Mouse (Mus musculus) heart, postnatal 0 days (tissue): ENCODE measurements around the gene Scgb3a1. TPM values are rescaled to one million over a fixed set of nuclear protein-coding genes. Genes with fewer than 3 reads are reported as not detected.

Experiments
- ATAC-seq: fragments of 200-750 bp; cut with Nextera tagmentation; 2 replicates; pipeline ENCODE4 v1.8.0; 2017; ENCODE audit warnings: low read depth, moderate number of reproducible peaks, moderate library complexity; ENCODE audit not compliant: insufficient read depth
- DNase-seq: peaks from one replicate; pipeline ENCODE4 v3.0.0-alpha.2; 2016; ENCODE audit warnings: low spot score
- H3K27ac ChIP-seq: fragments of 300-500 bp; sonication (generic); 2 replicates; pipeline ENCODE4 v1.5.1; 2014; ENCODE audit warnings: low read depth, mild to moderate bottlenecking
- H3K27me3 ChIP-seq: fragments of 300-500 bp; sonication (generic); 2 replicates; pipeline ENCODE4 v1.6.1; 2014; ENCODE audit warnings: low read length, mixed read lengths; ENCODE audit not compliant: control insufficient read depth, insufficient read depth
- H3K36me3 ChIP-seq: fragments of 300-500 bp; sonication (generic); replicated peaks from 2 replicates; pipeline ENCODE4 v1.6.1; 2014; ENCODE audit warnings: low read length, mixed read lengths; ENCODE audit not compliant: control insufficient read depth, insufficient read depth
- H3K4me1 ChIP-seq: fragments of 300-500 bp; sonication (generic); 2 replicates; pipeline ENCODE4 v1.6.1; 2014; ENCODE audit warnings: antibody characterized with exemption; ENCODE audit not compliant: control insufficient read depth, insufficient read depth
- H3K4me2 ChIP-seq: fragments of 300-500 bp; sonication (generic); 2 replicates; pipeline ENCODE4 v1.6.1; 2014; ENCODE audit warnings: low read depth, mild to moderate bottlenecking, low read length, moderate library complexity
- H3K4me3 ChIP-seq: fragments of 300-500 bp; sonication (generic); 2 replicates; pipeline ENCODE4 v1.5.1; 2014; ENCODE audit warnings: low read depth, low read length
- H3K9ac ChIP-seq: fragments of 300-500 bp; sonication (generic); replicated peaks from 2 replicates; pipeline ENCODE4 v1.6.1; 2014; ENCODE audit warnings: low read depth, low read length, mixed read lengths
- H3K9me3 ChIP-seq: fragments of 300-500 bp; sonication (generic); replicated peaks from 2 replicates; pipeline ENCODE4 v1.6.1; 2016; ENCODE audit warnings: low read length; ENCODE audit not compliant: control insufficient read depth
- CTCF ChIP-seq: IDR thresholded peaks from 2 replicates; pipeline ENCODE4 v1.5.1; 2016; ENCODE audit warnings: antibody characterized with exemption, control low read depth, low read depth
- EP300 ChIP-seq: IDR thresholded peaks from 2 replicates; pipeline ENCODE4 v1.6.1; 2016; ENCODE audit warnings: antibody characterized with exemption, low read depth
- WGBS: fragments of 180-500 bp; shearing (Covaris S2); extraction: QIAGEN DNeasy Blood & Tissue Kit; methylation state at CpG from one replicate; pipeline ENCODE4 v1.1.7; 2014; 5-methylcytosine and 5-hydroxymethylcytosine counted together
- polyA plus RNA-seq: library from polyadenylated mRNA; unstranded; fragments of >200 nt; fragmentation: Nextera tagmentation; extraction: Ambion mirVana; gene quantifications from 2 replicates; pipeline ENCODE4 v1.2.1, GENCODE M21; 2015
- total RNA-seq: library from RNA; depleted of rRNA; stranded (reverse); fragments of >200 nt; gene quantifications from 2 replicates; pipeline ENCODE4 v1.2.3, GENCODE M21; 2014; ENCODE audit warnings: low replicate concordance

The Scgb3a1 gene
- total and polyA plus RNA-seq, 2 experiments from 2014 or later = 2.0 TPM

GRCm38 (mm10) chr11:49658791-49659469, 4.5 kb upstream of the Scgb3a1 start:
- H3K36me3 ChIP-seq = no peaks in the 10 kb centered on the region
- TF ChIP-seq CTCF (no peak), EP300 (no peak)
- H3K4me1 ChIP-seq = peaks cover 17% of the 10 kb centered on the region
- DNase-seq = peak; percentile 59
- 23% methylated on average over 10 of the region's 10 CpGs for WGBS
- H3K4me2 ChIP-seq = no peak overlapping the region
- H3K27me3 ChIP-seq = no peaks in the 10 kb centered on the region
- peak overlapping the region; percentile 84 for H3K27ac ChIP-seq
- no peak overlapping the region for H3K4me3 ChIP-seq
- H3K9ac ChIP-seq = no peak overlapping the region
- ATAC-seq = peak; percentile 78
- no peaks in the 10 kb centered on the region for H3K9me3 ChIP-seq

DNA sequence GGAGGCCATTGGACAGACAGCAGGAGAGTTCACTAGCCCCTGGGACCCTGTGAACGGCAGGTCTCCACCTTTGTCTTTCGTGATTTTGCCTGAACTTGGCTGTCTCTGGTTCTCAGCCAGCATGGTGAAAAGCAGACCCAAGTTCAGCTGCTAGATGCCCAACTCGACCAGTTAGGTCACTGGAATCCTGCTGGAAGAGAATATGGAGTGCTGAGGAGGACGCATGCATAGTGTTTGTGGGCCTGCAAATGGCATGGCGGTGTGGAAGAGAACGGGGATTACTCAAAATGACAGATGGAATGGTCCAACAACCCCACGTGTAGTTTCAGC, 4.0 kb upstream of the Scgb3a1 start:
- Histone ChIP-seq H3K27me3 (no peaks in the 10 kb centered on the region), H3K36me3 (no peaks in the 10 kb centered on the region), H3K4me2 (no peak overlapping the region), H3K4me1 (peaks cover 17% of the 10 kb centered on the region), H3K4me3 (no peak overlapping the region), H3K27ac (peak overlapping the region; percentile 84), H3K9me3 (no peaks in the 10 kb centered on the region), H3K9ac (no peak overlapping the region)
- no peak for TF ChIP-seq EP300
- no peak for TF ChIP-seq CTCF
- ATAC-seq (no peak), DNase-seq (no peak)
- 68% methylated on average over 7 of the region's 7 CpGs for WGBS

GRCm38 (mm10) chr11:49662292-49662780, 1.1 kb upstream of the Scgb3a1 start:
- Histone ChIP-seq H3K4me2 (no peak overlapping the region), H3K9ac (no peak overlapping the region), H3K4me1 (peaks cover 17% of the 10 kb centered on the region), H3K36me3 (no peaks in the 10 kb centered on the region), H3K4me3 (no peak overlapping the region), H3K27me3 (no peaks in the 10 kb centered on the region), H3K27ac (no peak overlapping the region), H3K9me3 (no peaks in the 10 kb centered on the region)
- WGBS = 56% methylated on average over 15 of the region's 15 CpGs
- no peak for ATAC-seq
- no peak for DNase-seq
- no peak for TF ChIP-seq EP300
- no peak for TF ChIP-seq CTCF

DNA sequence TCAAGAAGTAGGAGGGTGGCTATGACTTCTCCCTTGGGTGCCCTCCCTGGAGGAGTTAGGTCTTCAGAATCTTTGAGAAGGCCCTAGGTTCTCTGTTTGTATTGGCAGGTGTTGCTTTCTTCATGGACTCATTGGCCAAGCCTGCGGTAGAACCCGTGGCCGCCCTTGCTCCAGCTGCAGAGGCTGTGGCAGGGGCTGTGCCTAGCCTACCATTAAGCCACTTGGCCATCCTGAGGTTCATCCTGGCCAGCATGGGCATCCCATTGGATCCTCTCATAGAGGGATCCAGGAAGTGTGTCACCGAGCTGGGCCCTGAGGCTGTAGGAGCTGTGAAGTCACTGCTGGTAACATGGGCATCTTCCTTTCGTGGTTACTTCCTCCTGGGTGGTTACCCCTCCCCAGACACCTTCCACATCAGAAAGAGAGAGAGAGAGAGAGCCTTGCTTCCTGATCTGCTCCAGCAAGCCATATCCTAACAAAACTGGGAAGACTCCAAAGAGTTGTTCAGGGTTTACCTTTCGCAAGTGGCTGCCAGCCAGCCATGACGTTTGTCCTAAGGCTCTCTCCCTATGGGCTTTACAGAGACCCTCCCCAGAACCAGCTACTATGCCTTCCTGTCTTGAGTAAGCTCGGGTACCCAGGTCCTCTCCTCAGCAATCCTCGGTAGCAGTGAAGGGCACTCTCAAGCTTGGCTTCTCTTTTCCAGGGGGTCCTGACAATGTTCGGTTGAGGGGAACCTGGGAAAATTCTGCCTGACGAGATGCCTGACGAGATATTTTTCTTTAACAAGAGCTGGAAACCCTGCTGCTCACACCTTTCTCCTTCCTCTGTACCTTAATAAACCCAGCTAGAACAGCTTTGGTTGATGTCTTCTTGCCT, 1.1 kb downstream of the Scgb3a1 start:
- no peak for TF ChIP-seq CTCF
- TF ChIP-seq EP300 = no peak
- WGBS = 72% methylated on average over 12 of the region's 12 CpGs
- no peak overlapping the region for H3K27ac ChIP-seq

GRCm38 (mm10) chr11:49665462-49665861, 2.1 kb downstream of the Scgb3a1 start:
- H3K4me1 ChIP-seq = no peaks in the 10 kb centered on the region
- no peak for DNase-seq
- TF ChIP-seq CTCF = no peak
- no peak for TF ChIP-seq EP300
- peaks cover 17% of the 10 kb centered on the region; the same call in 1 of the 2 replicates for H3K36me3 ChIP-seq
- no peak for ATAC-seq
- no peak overlapping the region for H3K9ac ChIP-seq
- H3K27me3 ChIP-seq = no peaks in the 10 kb centered on the region
- no peaks in the 10 kb centered on the region for H3K9me3 ChIP-seq
- no peak overlapping the region; the same call in 1 of the 2 replicates for H3K27ac ChIP-seq
- H3K4me3 ChIP-seq = no peak overlapping the region
- 58% methylated on average over 4 of the region's 4 CpGs for WGBS
- no peak overlapping the region for H3K4me2 ChIP-seq

More for the DNA sequence above, 1.1 kb downstream of the Scgb3a1 start:
- no peak overlapping the region for H3K4me3 ChIP-seq
- ATAC-seq = no peak
- no peaks in the 10 kb centered on the region for H3K4me1 ChIP-seq
- no peaks in the 10 kb centered on the region for H3K9me3 ChIP-seq
- H3K36me3 ChIP-seq = peaks cover 8% of the 10 kb centered on the region; the same call in 1 of the 2 replicates
- no peak for DNase-seq
- H3K4me2 ChIP-seq = no peak overlapping the region
- no peaks in the 10 kb centered on the region for H3K27me3 ChIP-seq
- no peak overlapping the region for H3K9ac ChIP-seq
